Mouse (Mus musculus) stomach, postnatal 0 days (tissue): Measurements from ENCODE around the gene Qtrt2. TPM values are rescaled to one million over a fixed set of nuclear protein-coding genes. Genes with fewer than 3 reads are reported as not detected.

Experiments used
- ATAC-seq: fragments of 200-750 bp; cut with Nextera tagmentation; 2 replicates; pipeline ENCODE4 v1.8.0; 2017; ENCODE audit not compliant: low FRiP score, low TSS enrichment
- DNase-seq: peaks from one replicate; pipeline ENCODE4 v3.0.0-alpha.2; 2016; ENCODE audit warnings: low spot score
- H3K27ac ChIP-seq: fragments of 300-500 bp; sonication (generic); replicated peaks from 2 replicates; pipeline ENCODE4 v1.5.1; 2014; ENCODE audit warnings: mild to moderate bottlenecking, control low read depth
- H3K27me3 ChIP-seq: fragments of 300-500 bp; sonication (generic); 2 replicates; pipeline ENCODE4 v1.6.1; 2014; ENCODE audit warnings: low read length; ENCODE audit not compliant: control insufficient read depth, insufficient read depth
- H3K36me3 ChIP-seq: fragments of 300-500 bp; sonication (generic); 2 replicates; pipeline ENCODE4 v1.6.1; 2014; ENCODE audit warnings: low read length, mixed read lengths; ENCODE audit not compliant: control insufficient read depth, insufficient read depth
- H3K4me1 ChIP-seq: fragments of 300-500 bp; sonication (generic); replicated peaks from 2 replicates; pipeline ENCODE4 v1.6.1; 2014; ENCODE audit warnings: antibody characterized with exemption; ENCODE audit not compliant: control insufficient read depth, insufficient read depth
- H3K4me2 ChIP-seq: fragments of 300-500 bp; sonication (generic); replicated peaks from 2 replicates; pipeline ENCODE4 v1.6.1; 2014; ENCODE audit warnings: low read depth, mild to moderate bottlenecking, control low read depth, moderate library complexity
- H3K4me3 ChIP-seq: fragments of 300-500 bp; sonication (generic); 2 replicates; pipeline ENCODE4 v1.5.1; 2014; ENCODE audit warnings: low read depth, low read length, control low read depth
- H3K9ac ChIP-seq: fragments of 300-500 bp; sonication (generic); 2 replicates; pipeline ENCODE4 v1.6.1; 2014; ENCODE audit warnings: mild to moderate bottlenecking, low read length, control low read depth, mixed read lengths
- H3K9me3 ChIP-seq: fragments of 300-500 bp; sonication (generic); 2 replicates; pipeline ENCODE4 v1.6.1; 2016; ENCODE audit warnings: low read length; ENCODE audit not compliant: control insufficient read depth
- CTCF ChIP-seq: IDR thresholded peaks from 2 replicates; pipeline ENCODE4 v1.5.1; 2016; ENCODE audit warnings: antibody characterized with exemption, low read depth, mild to moderate bottlenecking, moderate library complexity
- EP300 ChIP-seq: optimal IDR thresholded peaks from 2 replicates; pipeline ENCODE3; 2016; ENCODE audit warnings: antibody characterized with exemption
- WGBS: fragments of 180-500 bp; shearing (Covaris S2); extraction: QIAGEN DNeasy Blood & Tissue Kit; methylation state at CpG from one replicate; pipeline ENCODE4 v1.1.7; 2014; 5-methylcytosine and 5-hydroxymethylcytosine counted together
- polyA plus RNA-seq: library from polyadenylated mRNA; unstranded; fragments of >200 nt; fragmentation: Nextera tagmentation; extraction: Ambion mirVana; gene quantifications from 2 replicates; pipeline ENCODE4 v1.2.1, GENCODE M21; 2015

The Qtrt2 gene
- 10.9 and 11.0 TPM in 2 replicates for polyA plus RNA-seq

GRCm38 (mm10) chr16:43926341-43926859, at the start of gene Qtrt2:
Gene Qtrt2 (minus strand): TSS chr16:43926809.
- Histone ChIP-seq H3K4me3 (no peak within 1 kb of the TSS), H3K9ac (no peak within 1 kb of the TSS), H3K4me1 (no peaks in the 10 kb centered on the region), H3K36me3 (no peaks in the 10 kb centered on the region), H3K9me3 (no peaks in the 10 kb centered on the region), H3K27ac (no peak within 1 kb of the TSS), H3K4me2 (no peak within 1 kb of the TSS), H3K27me3 (no peaks in the 10 kb centered on the region)
- DNase-seq (no peak), ATAC-seq (no peak)
- WGBS: 84% methylated on average over 6 of the region's 6 CpGs
- no peak for TF ChIP-seq CTCF
- no peak for TF ChIP-seq EP300

DNA sequence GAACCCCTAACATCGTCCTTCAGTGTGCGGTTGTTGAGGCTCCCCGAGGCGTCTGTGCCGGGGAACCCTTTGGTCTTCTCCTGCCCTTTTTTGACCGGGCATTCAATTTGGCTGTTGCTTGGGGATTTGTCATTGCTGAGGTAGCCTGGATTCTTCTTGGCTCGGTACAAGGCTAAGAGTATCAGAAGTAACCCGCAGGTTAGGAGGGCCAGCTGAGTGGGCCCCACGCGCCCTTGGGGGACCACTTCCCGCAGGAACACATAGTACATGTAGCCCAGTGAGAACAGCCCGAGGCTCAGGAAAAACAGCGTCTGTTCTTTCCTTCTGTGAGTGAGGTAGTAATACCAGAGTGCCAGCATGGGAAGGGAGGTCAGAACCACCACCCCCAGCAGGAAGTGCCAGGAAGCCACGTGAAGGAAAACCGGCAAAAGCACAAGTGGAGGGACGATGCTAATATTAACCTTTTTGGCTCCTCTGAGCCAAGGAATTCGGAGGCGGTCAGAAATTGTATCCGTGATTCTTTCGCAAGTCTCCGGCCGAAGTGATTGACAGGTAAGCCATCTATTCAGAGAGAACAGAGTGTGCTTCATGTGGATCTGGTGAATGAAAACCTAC, 47.1 kb upstream of the Qtrt2 start:
- ATAC-seq (no peak), DNase-seq (no peak)
- Histone ChIP-seq H3K4me2 (no peak overlapping the region), H3K27me3 (no peaks in the 10 kb centered on the region), H3K27ac (no peak overlapping the region), H3K36me3 (no peaks in the 10 kb centered on the region), H3K4me3 (no peak overlapping the region), H3K9me3 (no peaks in the 10 kb centered on the region), H3K9ac (no peak overlapping the region), H3K4me1 (no peaks in the 10 kb centered on the region)
- WGBS: 81% methylated on average over 22 of the region's 22 CpGs
- TF ChIP-seq CTCF (no peak), EP300 (no peak)

GRCm38 (mm10) chr16:43973147-43973546, 46.5 kb upstream of the Qtrt2 start:
- no peaks in the 10 kb centered on the region for H3K27me3 ChIP-seq
- H3K27ac ChIP-seq: no peak overlapping the region
- H3K9ac ChIP-seq: no peak overlapping the region
- H3K4me2 ChIP-seq: no peak overlapping the region
- 84% methylated on average over 11 of the region's 11 CpGs for WGBS
- no peak overlapping the region for H3K4me3 ChIP-seq
- H3K4me1 ChIP-seq: no peaks in the 10 kb centered on the region
- no peaks in the 10 kb centered on the region for H3K9me3 ChIP-seq
- DNase-seq (no peak), ATAC-seq (no peak)
- no peak for TF ChIP-seq EP300
- TF ChIP-seq CTCF: no peak
- no peaks in the 10 kb centered on the region for H3K36me3 ChIP-seq

DNA sequence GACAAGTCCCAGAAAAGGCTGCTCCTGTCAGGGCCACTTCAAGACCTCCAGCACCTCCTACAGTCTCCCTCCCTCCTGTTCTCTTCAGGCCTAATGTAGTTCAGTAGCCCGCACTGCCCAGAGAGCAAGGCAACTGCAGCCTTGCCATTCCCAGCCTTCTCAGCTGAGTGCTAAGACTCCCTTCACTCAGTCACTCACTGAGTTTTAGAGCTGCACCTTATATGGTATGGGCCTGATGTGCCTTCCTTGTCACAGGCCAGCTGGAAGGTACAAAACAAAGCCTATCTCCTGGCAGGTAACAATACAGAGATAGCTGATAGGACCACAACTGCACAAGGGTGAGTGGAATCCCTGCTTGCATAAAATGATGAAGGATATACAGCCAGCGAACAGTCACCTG, 45.8 kb upstream of the Qtrt2 start:
- Histone ChIP-seq H3K9ac (no peak overlapping the region), H3K4me3 (no peak overlapping the region), H3K4me1 (no peaks in the 10 kb centered on the region), H3K4me2 (no peak overlapping the region), H3K36me3 (no peaks in the 10 kb centered on the region), H3K27me3 (no peaks in the 10 kb centered on the region), H3K27ac (no peak overlapping the region), H3K9me3 (no peaks in the 10 kb centered on the region)
- ATAC-seq: no peak
- no peak for DNase-seq
- 91% methylated on average over 2 of the region's 2 CpGs for WGBS
- TF ChIP-seq CTCF: no peak

GRCm38 (mm10) chr16:43971741-43972140, 45.1 kb upstream of the Qtrt2 start:
- no peaks in the 10 kb centered on the region for H3K36me3 ChIP-seq
- DNase-seq (peak; percentile 21), ATAC-seq (no peak)
- no peak for TF ChIP-seq CTCF
- TF ChIP-seq EP300: no peak
- no peak overlapping the region for H3K9ac ChIP-seq
- no peaks in the 10 kb centered on the region for H3K9me3 ChIP-seq
- H3K4me1 ChIP-seq: no peaks in the 10 kb centered on the region
- WGBS: 66% methylated on average over 9 of the region's 9 CpGs
- no peak overlapping the region for H3K27ac ChIP-seq
- H3K4me3 ChIP-seq: no peak overlapping the region
- H3K27me3 ChIP-seq: no peaks in the 10 kb centered on the region
- H3K4me2 ChIP-seq: no peak overlapping the region

DNA sequence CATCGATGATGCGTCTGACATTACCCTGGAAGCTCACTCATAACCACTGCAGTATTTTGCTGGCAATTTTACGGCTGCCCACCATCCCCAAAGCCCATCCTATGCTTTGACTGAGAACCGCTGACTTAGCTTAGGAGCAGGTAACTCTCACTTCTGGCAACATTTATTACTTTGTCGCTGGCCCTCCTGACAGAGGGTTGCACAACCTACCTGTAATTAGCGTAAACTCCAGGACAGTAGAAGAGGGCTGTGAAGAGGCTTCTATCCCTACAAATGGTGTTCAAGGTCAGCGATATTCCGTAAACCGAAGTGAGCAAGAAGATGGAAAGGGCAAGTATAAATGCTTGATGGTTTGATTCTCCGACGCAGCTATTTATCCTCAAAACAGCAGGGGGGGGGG, 44.6 kb upstream of the Qtrt2 start:
- H3K9ac ChIP-seq: no peak overlapping the region
- DNase-seq: no peak
- H3K4me3 ChIP-seq: no peak overlapping the region
- no peaks in the 10 kb centered on the region for H3K4me1 ChIP-seq
- no peak overlapping the region for H3K27ac ChIP-seq
- H3K4me2 ChIP-seq: no peak overlapping the region
- no peak for TF ChIP-seq CTCF
- TF ChIP-seq EP300: no peak
- WGBS: 92% methylated on average over 11 of the region's 11 CpGs
- no peaks in the 10 kb centered on the region for H3K9me3 ChIP-seq
- H3K36me3 ChIP-seq: no peaks in the 10 kb centered on the region
- no peak for ATAC-seq
- no peaks in the 10 kb centered on the region for H3K27me3 ChIP-seq
